Mouse (Mus musculus) forebrain, embryonic 14.5 days (tissue): ENCODE data around the gene 4933402E13Rik. TPM values are rescaled to one million over a fixed set of nuclear protein-coding genes. Genes with fewer than 3 reads are reported as not detected.

Source experiments
- ATAC-seq: fragments of 200-750 bp; cut with Nextera tagmentation; 2 replicates; pipeline ENCODE4 v1.8.0; 2017; ENCODE audit warnings: mild to moderate bottlenecking, moderate library complexity
- DNase-seq: peaks from one replicate; pipeline ENCODE4 v3.0.0-alpha.2; 2015; ENCODE audit warnings: low spot score
- H3K27ac ChIP-seq: fragments of 300-500 bp; sonication (generic); 2 replicates; pipeline ENCODE4 v1.5.1; 2014; ENCODE audit warnings: low read depth, mild to moderate bottlenecking, control low read depth, low read length, moderate library complexity
- H3K27me3 ChIP-seq: fragments of 300-500 bp; sonication (generic); replicated peaks from 2 replicates; pipeline ENCODE4 v1.6.1; 2014; ENCODE audit warnings: low read length, control low read depth, mixed read lengths; ENCODE audit not compliant: control insufficient read depth, insufficient read depth
- H3K36me3 ChIP-seq: fragments of 300-500 bp; sonication (generic); 2 replicates; pipeline ENCODE4 v1.6.1; 2014; ENCODE audit warnings: low read length, control low read depth; ENCODE audit not compliant: control insufficient read depth, insufficient read depth
- H3K4me1 ChIP-seq: fragments of 300-500 bp; sonication (generic); 2 replicates; pipeline ENCODE4 v1.6.1; 2014; ENCODE audit warnings: antibody characterized with exemption, low read length, control low read depth; ENCODE audit not compliant: control insufficient read depth, insufficient read depth
- H3K4me2 ChIP-seq: fragments of 300-500 bp; sonication (generic); 2 replicates; pipeline ENCODE4 v1.6.1; 2014; ENCODE audit warnings: mild to moderate bottlenecking, control low read depth, low read length
- H3K4me3 ChIP-seq: fragments of 300-500 bp; sonication (generic); 2 replicates; pipeline ENCODE4 v1.5.1; 2014; ENCODE audit warnings: low read depth, low read length, control low read depth
- H3K9ac ChIP-seq: fragments of 300-500 bp; sonication (generic); 2 replicates; pipeline ENCODE4 v1.6.1; 2014; ENCODE audit warnings: mild to moderate bottlenecking, low read length, control low read depth, moderate library complexity
- H3K9me3 ChIP-seq: fragments of 300-500 bp; sonication (generic); replicated peaks from 2 replicates; pipeline ENCODE4 v1.6.1; 2016; ENCODE audit warnings: low read length, control low read depth, mixed read lengths; ENCODE audit not compliant: control insufficient read depth
- WGBS: fragments of 180-500 bp; shearing (Covaris S2); extraction: QIAGEN DNeasy Blood & Tissue Kit; methylation state at CpG from one replicate; pipeline ENCODE4 v1.1.7; 2014; 5-methylcytosine and 5-hydroxymethylcytosine counted together
- polyA plus RNA-seq: library from polyadenylated mRNA; unstranded; fragments of >200 nt; fragmentation: Nextera tagmentation; extraction: Ambion mirVana; gene quantifications from 2 replicates; pipeline ENCODE4 v1.2.1, GENCODE M21; 2014

The 4933402E13Rik gene
- not detected in 2 replicates for polyA plus RNA-seq

GRCm38 (mm10) chrX:62283199-62283598 lies at the start of gene 4933402E13Rik:
4933402E13Rik (plus strand) TSS chrX:62283499.
- Histone ChIP-seq H3K27me3 (no peaks in the 10 kb centered on the region), H3K9me3 (no peaks in the 10 kb centered on the region), H3K9ac (no peak within 1 kb of the TSS), H3K4me3 (no peak within 1 kb of the TSS), H3K36me3 (no peaks in the 10 kb centered on the region), H3K27ac (no peak within 1 kb of the TSS), H3K4me1 (no peaks in the 10 kb centered on the region), H3K4me2 (no peak within 1 kb of the TSS)
- 91% methylated on average over 8 of the region's 8 CpGs for WGBS
- ATAC-seq (no peak), DNase-seq (no peak)

Other genes with a start within 250 kb of the 4933402E13Rik start
- gene 4931400O07Rik, start 184.5 kb downstream of the 4933402E13Rik start, polyA plus RNA-seq: not detected in 2 replicates